Mouse (Mus musculus) kidney, adult 2 months (tissue): ENCODE measurements around the gene E130114P18Rik.

Source experiments
- CTCF ChIP-seq: fragments of 200-500 bp; conservative IDR thresholded peaks from 2 replicates; pipeline ENCODE4 v1.5.1; 2011; ENCODE audit warnings: low read depth, mild to moderate bottlenecking, control low read depth, low read length, moderate library complexity, mixed read lengths; ENCODE audit not compliant: insufficient read depth, insufficient read length
- POLR2A ChIP-seq: fragments of 200-500 bp; IDR thresholded peaks from one replicate; pipeline ENCODE4 v1.6.1; 2011; ENCODE audit warnings: low read depth, low read length, control low read depth

DNA sequence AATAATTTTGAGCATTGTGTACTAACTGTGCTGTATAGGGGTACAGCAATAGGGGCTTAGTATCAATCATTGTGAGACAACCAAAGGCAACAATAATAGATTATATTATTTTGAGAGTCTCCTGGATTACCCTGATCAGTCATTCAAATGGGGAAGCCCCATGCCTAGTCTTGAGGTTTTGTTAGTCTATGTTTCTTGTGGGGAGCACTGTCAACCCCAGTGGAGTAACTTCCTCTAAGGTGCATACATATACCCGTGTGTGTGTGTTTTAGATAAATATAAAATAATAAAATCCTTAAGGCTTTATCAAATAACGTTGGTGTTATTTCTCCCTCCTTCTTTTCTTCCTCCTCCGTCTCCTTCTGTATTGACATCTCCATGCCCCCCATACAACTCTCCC, 208.6 kb downstream of the E130114P18Rik start:
- TF ChIP-seq CTCF (no peak), POLR2A (no peak)
